ENCODE assay signal across 19 mouse cellular contexts in the genomic region with DNA sequence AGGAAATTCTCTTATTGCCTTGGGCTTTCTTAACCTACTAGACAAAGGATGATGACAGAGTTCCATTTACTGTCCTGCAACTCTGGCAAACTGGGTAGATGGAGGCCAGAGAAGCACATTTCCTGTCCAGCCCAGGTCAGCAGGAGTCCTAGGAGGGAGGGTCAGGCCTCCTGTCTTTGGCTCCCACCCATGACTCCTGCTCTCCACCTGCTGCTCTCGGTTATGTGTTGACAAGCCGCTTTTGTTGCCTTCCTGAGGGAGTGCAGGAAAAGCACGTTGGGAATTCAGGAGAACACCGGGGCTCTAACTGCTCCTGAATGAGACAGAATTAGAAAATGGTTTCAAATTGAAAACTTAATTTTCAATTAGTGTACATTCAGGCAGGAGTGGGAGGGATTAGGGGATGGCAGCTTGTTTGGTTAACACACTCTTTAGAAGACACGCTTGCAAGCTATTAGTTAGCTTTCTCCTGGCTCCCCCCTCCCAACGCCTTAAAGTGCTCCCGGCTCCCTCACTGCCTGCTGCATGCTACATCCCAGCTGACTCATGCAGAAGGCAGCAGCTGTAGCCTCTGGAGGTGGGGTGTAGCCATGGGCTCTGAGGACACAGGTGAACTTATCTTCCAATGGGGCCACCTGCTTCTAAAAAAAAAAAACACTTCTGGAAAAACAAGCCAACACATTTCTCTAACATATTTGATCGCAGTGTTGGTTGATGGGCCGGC. TPM values are rescaled to one million over a fixed set of nuclear protein-coding genes. Genes with fewer than 3 reads are reported as not detected.
DNase-seq lines count a peak whose midpoint lies in the region; ATAC-seq lines count a peak whose summit lies in the region.
"Had no signal": no experiment of that assay in that cellular context is flagged by ENCODE, and none has a peak within 500 bp of the region (broad histone marks: within the 10 kb centered on the region; RNA-seq: fewer than 3 reads in every experiment).

No protein-coding gene starts in this region.

- no peak overlapping the region for H3K4me3 ChIP-seq in forebrain, embryonic 12.5 days (replicated peaks)
- H3K4me3 ChIP-seq in forebrain, embryonic 11.5 days (ENCODE audit: low read depth, low read length) = no peak overlapping the region
- no peak overlapping the region for H3K4me3 ChIP-seq in hindbrain, embryonic 15.5 days
- H3K4me3 ChIP-seq in hindbrain, embryonic 11.5 days (ENCODE audit: low read depth, low read length) = no peak overlapping the region
- H3K4me3 ChIP-seq: embryonic facial prominence, embryonic 13.5 days; left cerebral cortex, adult 2 months; limb, embryonic 13.5 days had no signal

- WGBS in forebrain, embryonic 12.5 days = 52% methylated on average over 9 of the region's 9 CpGs
- 52% methylated on average over 9 of the region's 9 CpGs for WGBS in forebrain, embryonic 11.5 days
- 51% methylated on average over 9 of the region's 9 CpGs for WGBS in hindbrain, embryonic 15.5 days
- 67% methylated on average over 9 of the region's 9 CpGs for WGBS in hindbrain, embryonic 11.5 days

- H3K36me3 ChIP-seq in forebrain, embryonic 12.5 days (replicated peaks) = no peaks in the 10 kb centered on the region
- H3K36me3 ChIP-seq in forebrain, embryonic 11.5 days (ENCODE audit: control insufficient read depth, insufficient read depth, low read length) = no peaks in the 10 kb centered on the region
- no peaks in the 10 kb centered on the region for H3K36me3 ChIP-seq in hindbrain, embryonic 15.5 days
- no peaks in the 10 kb centered on the region for H3K36me3 ChIP-seq in hindbrain, embryonic 11.5 days (ENCODE audit: control insufficient read depth, insufficient read depth, low read length)
- H3K36me3 ChIP-seq: embryonic facial prominence, embryonic 13.5 days; limb, embryonic 13.5 days had no signal

- H3K9ac ChIP-seq in forebrain, embryonic 12.5 days = no peak overlapping the region
- H3K9ac ChIP-seq in forebrain, embryonic 11.5 days (ENCODE audit: low read length) = no peak overlapping the region
- no peak overlapping the region for H3K9ac ChIP-seq in hindbrain, embryonic 15.5 days
- no peak overlapping the region for H3K9ac ChIP-seq in hindbrain, embryonic 11.5 days (ENCODE audit: low read depth, low read length)
- H3K9ac ChIP-seq: embryonic facial prominence, embryonic 13.5 days; limb, embryonic 13.5 days; liver, embryonic 14.5 days had no signal

- 0 out of 2 replicates have a peak, but pooled peaks have one; percentile 5 for ATAC-seq in forebrain, embryonic 12.5 days (ENCODE audit: low FRiP score)
- no peak; the same call in 1 of the 2 replicates for ATAC-seq in forebrain, embryonic 11.5 days (replicated peaks; ENCODE audit: low FRiP score)
- ATAC-seq in hindbrain, embryonic 15.5 days (ENCODE audit: low FRiP score, low read depth) = 0 out of 2 replicates have a peak, but pooled peaks have one; percentile 20
- no peak for ATAC-seq in hindbrain, embryonic 11.5 days (ENCODE audit: low FRiP score)
- ATAC-seq: intestine, embryonic 16.5 days; lung, postnatal 0 days had no signal

- no peaks in the 10 kb centered on the region for H3K27me3 ChIP-seq in forebrain, embryonic 12.5 days
- no peaks in the 10 kb centered on the region for H3K27me3 ChIP-seq in forebrain, embryonic 11.5 days (ENCODE audit: control insufficient read depth, insufficient read depth, low read length)
- no peaks in the 10 kb centered on the region for H3K27me3 ChIP-seq in hindbrain, embryonic 15.5 days
- H3K27me3 ChIP-seq in hindbrain, embryonic 11.5 days (ENCODE audit: control insufficient read depth, insufficient read depth, low read length) = no peaks in the 10 kb centered on the region
- H3K27me3 ChIP-seq: CH12.LX; embryonic facial prominence, embryonic 13.5 days; limb, embryonic 13.5 days had no signal

- H3K27ac ChIP-seq in forebrain, embryonic 12.5 days = no peak overlapping the region
- no peak overlapping the region for H3K27ac ChIP-seq in forebrain, embryonic 11.5 days (ENCODE audit: low read depth, low read length)
- H3K27ac ChIP-seq in hindbrain, embryonic 15.5 days (replicated peaks) = no peak overlapping the region
- H3K27ac ChIP-seq in hindbrain, embryonic 11.5 days (ENCODE audit: low read depth, low read length) = no peak overlapping the region
- H3K27ac ChIP-seq: embryonic facial prominence, embryonic 13.5 days; left cerebral cortex, adult 2 months; limb, embryonic 13.5 days; liver, embryonic 14.5 days had no signal

- H3K4me2 ChIP-seq in forebrain, embryonic 12.5 days = no peak overlapping the region
- no peak overlapping the region for H3K4me2 ChIP-seq in forebrain, embryonic 11.5 days (ENCODE audit: low read depth, low read length, severe bottlenecking)
- no peak overlapping the region for H3K4me2 ChIP-seq in hindbrain, embryonic 15.5 days
- H3K4me2 ChIP-seq in hindbrain, embryonic 11.5 days (replicated peaks; ENCODE audit: low read depth, low read length) = no peak overlapping the region
- H3K4me2 ChIP-seq: embryonic facial prominence, embryonic 13.5 days; limb, embryonic 13.5 days had no signal

- no peaks in the 10 kb centered on the region; the same call in 1 of the 2 replicates for H3K4me1 ChIP-seq in forebrain, embryonic 12.5 days
- H3K4me1 ChIP-seq in forebrain, embryonic 11.5 days (replicated peaks; ENCODE audit: control insufficient read depth, insufficient read depth, low read length) = no peaks in the 10 kb centered on the region
- no peaks in the 10 kb centered on the region for H3K4me1 ChIP-seq in hindbrain, embryonic 15.5 days (replicated peaks)
- no peaks in the 10 kb centered on the region for H3K4me1 ChIP-seq in hindbrain, embryonic 11.5 days (replicated peaks; ENCODE audit: control insufficient read depth, insufficient read depth, low read length)
- H3K4me1 ChIP-seq: embryonic facial prominence, embryonic 13.5 days; limb, embryonic 13.5 days had no signal

- no peaks in the 10 kb centered on the region for H3K9me3 ChIP-seq in forebrain, embryonic 12.5 days
- no peaks in the 10 kb centered on the region for H3K9me3 ChIP-seq in forebrain, embryonic 11.5 days (ENCODE audit: control insufficient read depth, low read length)
- no peaks in the 10 kb centered on the region for H3K9me3 ChIP-seq in hindbrain, embryonic 15.5 days
- no peaks in the 10 kb centered on the region for H3K9me3 ChIP-seq in hindbrain, embryonic 11.5 days (ENCODE audit: control insufficient read depth, low read length)
- H3K9me3 ChIP-seq: embryonic facial prominence, embryonic 13.5 days; limb, embryonic 13.5 days had no signal

- no peak for DNase-seq in forebrain, embryonic 11.5 days (ENCODE audit: low spot score)
- DNase-seq in hindbrain, embryonic 11.5 days (ENCODE audit: low spot score) = no peak
- DNase-seq in cerebellum, adult 11 months = peak; percentile 66
- peak; percentile 66 to 83 for DNase-seq in cerebellum, postnatal 14 days
- no peak for DNase-seq in lung, adult 18-20 months
- DNase-seq in spleen, adult 12 weeks (ENCODE audit: low spot score) = no peak
- DNase-seq: adrenal gland, adult 2 months; gastrocnemius, postnatal 14 days; right cerebral cortex, adult 18-20 months; thymus, adult 18-20 months had no signal

RNA-seq across cellular contexts. Expression of gene Api5, which starts 40.5 kb away (rescaled TPM):
- polyA plus RNA-seq in forebrain, embryonic 12.5 days (2016; fragmentation: Nextera tagmentation; extraction: Ambion mirVana) = 209 and 215 TPM in 2 replicates
- 249 and 252 TPM in 2 replicates for polyA plus RNA-seq in forebrain, embryonic 11.5 days (2014; fragmentation: Nextera tagmentation; extraction: Ambion mirVana)
- 94.4 and 95.6 TPM in 2 replicates for polyA plus RNA-seq in hindbrain, embryonic 15.5 days (2015; fragmentation: Nextera tagmentation; extraction: Ambion mirVana)
- 214 and 241 TPM in 2 replicates for polyA plus RNA-seq in hindbrain, embryonic 11.5 days (2014; fragmentation: Nextera tagmentation; extraction: Ambion mirVana)

Comparison
In these comparisons a context has a peak if more than half of its experiments do, and no peak if none do; other contexts are left out.
1. ATAC-seq: peak in forebrain, embryonic 12.5 days (single experiment) and hindbrain, embryonic 15.5 days (single experiment); none in forebrain, embryonic 11.5 days (single experiment) and hindbrain, embryonic 11.5 days (single experiment).
2. DNase-seq: peak in cerebellum, adult 11 months (single experiment) and cerebellum, postnatal 14 days (2 of 2); none in forebrain, embryonic 11.5 days (single experiment), hindbrain, embryonic 11.5 days (single experiment), lung, adult 18-20 months (0 of 2) and spleen, adult 12 weeks (single experiment).